Mouse (Mus musculus) CD8-positive naive resting alpha-beta T cell, adult 2 months (primary cell): ENCODE results near the gene Sesn1.
"Not testable (repeated sequence)": the region's sequence is repeated elsewhere in the genome, so short reads cannot be mapped to it uniquely, and the experiment has no call there.

Source experiments
- DNase-seq, 2 experiments: peaks; one replicate each; pipeline ENCODE4 v3.0.0; 2022; ENCODE audit warnings: low read depth in 2 of 2, low spot score in 2 of 2

Sesn1 gene

GRCm38 (mm10) chr10:41907950-41908349 lies 98.2 kb downstream of the Sesn1 start:
- no peak for DNase-seq

- no peak for DNase-seq
Observed at GRCm38 (mm10) chr10:41908899-41909298, 99.2 kb downstream of the Sesn1 start.

- DNase-seq, result no peak
Observed at GRCm38 (mm10) chr10:41912290-41912994, 102.7 kb downstream of the Sesn1 start.

GRCm38 (mm10) chr10:41926726-41927125 lies 117.0 kb downstream of the Sesn1 start:
- DNase-seq, result no peak

GRCm38 (mm10) chr10:41930966-41931365 lies 121.2 kb downstream of the Sesn1 start:
- no peak for DNase-seq

GRCm38 (mm10) chr10:41931962-41932361 lies 122.2 kb downstream of the Sesn1 start:
- DNase-seq, result no peak

GRCm38 (mm10) chr10:41932943-41933342 lies 123.2 kb downstream of the Sesn1 start:
- no peak for DNase-seq

- DNase-seq, result peak; percentile 54 to 58
Observed at GRCm38 (mm10) chr10:41933536-41933935, 123.8 kb downstream of the Sesn1 start.

- no peak for DNase-seq
Observed at GRCm38 (mm10) chr10:41934633-41935475, 125.1 kb downstream of the Sesn1 start.

GRCm38 (mm10) chr10:41935476-41935829 lies 125.7 kb downstream of the Sesn1 start:
- DNase-seq, result no peak

GRCm38 (mm10) chr10:41936100-41936499 lies 126.4 kb downstream of the Sesn1 start:
- no peak for DNase-seq

- DNase-seq, result peak; percentile 24 to 44
Observed at GRCm38 (mm10) chr10:41937176-41937575, 127.4 kb downstream of the Sesn1 start.

GRCm38 (mm10) chr10:41939090-41939489 lies 129.4 kb downstream of the Sesn1 start:
- no peak for DNase-seq

GRCm38 (mm10) chr10:41952354-41952753 lies 142.6 kb downstream of the Sesn1 start:
- not testable (repeated sequence) for DNase-seq

GRCm38 (mm10) chr10:41952850-41953527 lies 143.3 kb downstream of the Sesn1 start:
- no peak for DNase-seq

- no peak for DNase-seq
Observed at GRCm38 (mm10) chr10:41953528-41953864, 143.8 kb downstream of the Sesn1 start.

- DNase-seq, result peak in 1 of 2 experiments; percentile 35
Observed at GRCm38 (mm10) chr10:41957421-41958225, 147.9 kb downstream of the Sesn1 start.
